Mouse (Mus musculus) kidney, embryonic 16.5 days (tissue): Measurements from ENCODE around the gene Btg4. TPM values are rescaled to one million over a fixed set of nuclear protein-coding genes. Genes with fewer than 3 reads are reported as not detected.

ENCODE experiments used
- ATAC-seq: fragments of 200-750 bp; cut with Nextera tagmentation; 2 replicates; pipeline ENCODE4 v1.8.0; 2017; ENCODE audit warnings: moderate TSS enrichment; ENCODE audit not compliant: low FRiP score, low TSS enrichment
- H3K27ac ChIP-seq: fragments of 300-500 bp; sonication (generic); 2 replicates; pipeline ENCODE4 v1.5.1; 2014; ENCODE audit warnings: low read length
- H3K27me3 ChIP-seq: fragments of 300-500 bp; sonication (generic); 2 replicates; pipeline ENCODE4 v1.6.1; 2014; ENCODE audit warnings: low read length, control low read depth, mixed read lengths; ENCODE audit not compliant: insufficient read depth
- H3K36me3 ChIP-seq: fragments of 300-500 bp; sonication (generic); 2 replicates; pipeline ENCODE4 v1.6.1; 2014; ENCODE audit warnings: low read length, control low read depth, mixed read lengths; ENCODE audit not compliant: insufficient read depth
- H3K4me1 ChIP-seq: fragments of 300-500 bp; sonication (generic); 2 replicates; pipeline ENCODE4 v1.6.1; 2014; ENCODE audit warnings: low read length, control low read depth, mixed read lengths; ENCODE audit not compliant: insufficient read depth
- H3K4me2 ChIP-seq: fragments of 300-500 bp; sonication (generic); replicated peaks from 2 replicates; pipeline ENCODE4 v1.6.1; 2014; ENCODE audit warnings: low read depth, low read length
- H3K4me3 ChIP-seq: fragments of 300-500 bp; sonication (generic); 2 replicates; pipeline ENCODE4 v1.5.1; 2014; ENCODE audit warnings: mild to moderate bottlenecking, low read length
- H3K9ac ChIP-seq: fragments of 300-500 bp; sonication (generic); replicated peaks from 2 replicates; pipeline ENCODE4 v1.6.1; 2014; ENCODE audit warnings: low read length
- H3K9me3 ChIP-seq: fragments of 300-500 bp; sonication (generic); 2 replicates; pipeline ENCODE4 v1.6.1; 2016; ENCODE audit warnings: low read length, control low read depth
- WGBS: fragments of 180-500 bp; shearing (Covaris S2); extraction: QIAGEN DNeasy Blood & Tissue Kit; methylation state at CpG from one replicate; pipeline ENCODE4 v1.1.7; 2014; 5-methylcytosine and 5-hydroxymethylcytosine counted together
- polyA plus RNA-seq: library from polyadenylated mRNA; unstranded; fragments of >200 nt; fragmentation: Nextera tagmentation; extraction: Ambion mirVana; gene quantifications from 2 replicates; pipeline ENCODE4 v1.2.1, GENCODE M21; 2015

Gene Btg4
- not detected in 2 replicates for polyA plus RNA-seq

DNA sequence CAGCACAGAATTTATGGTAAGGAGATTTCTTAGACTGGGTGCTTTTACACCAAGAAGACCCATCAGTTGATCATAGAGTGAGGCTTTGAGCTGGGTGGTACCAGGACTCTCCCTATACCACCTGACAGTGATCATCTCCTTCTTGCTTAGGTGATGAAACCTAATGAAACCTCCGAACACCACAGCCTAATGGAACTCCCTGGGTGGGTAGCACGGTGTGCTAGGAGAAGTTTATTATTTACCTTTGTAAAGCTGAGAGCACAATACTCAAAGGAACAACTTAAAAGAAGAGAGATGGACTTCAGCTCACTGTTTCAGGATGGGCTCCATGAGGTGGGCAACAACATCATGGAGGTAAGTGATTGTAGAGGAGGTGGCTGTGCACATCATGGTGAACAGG, at the start of gene Btg4:
Gene Btg4, plus strand, starts transcription at position 301 of the 400 bp plus-strand sequence.
- 77% methylated on average over 2 of the region's 2 CpGs for WGBS
- Histone ChIP-seq H3K4me2 (no peak within 1 kb of the TSS), H3K4me3 (no peak within 1 kb of the TSS), H3K4me1 (no peaks in the 10 kb centered on the region), H3K27ac (no peak within 1 kb of the TSS), H3K36me3 (no peaks in the 10 kb centered on the region), H3K9me3 (no peaks in the 10 kb centered on the region), H3K9ac (no peak within 1 kb of the TSS), H3K27me3 (no peaks in the 10 kb centered on the region)
- no peak for ATAC-seq

DNA sequence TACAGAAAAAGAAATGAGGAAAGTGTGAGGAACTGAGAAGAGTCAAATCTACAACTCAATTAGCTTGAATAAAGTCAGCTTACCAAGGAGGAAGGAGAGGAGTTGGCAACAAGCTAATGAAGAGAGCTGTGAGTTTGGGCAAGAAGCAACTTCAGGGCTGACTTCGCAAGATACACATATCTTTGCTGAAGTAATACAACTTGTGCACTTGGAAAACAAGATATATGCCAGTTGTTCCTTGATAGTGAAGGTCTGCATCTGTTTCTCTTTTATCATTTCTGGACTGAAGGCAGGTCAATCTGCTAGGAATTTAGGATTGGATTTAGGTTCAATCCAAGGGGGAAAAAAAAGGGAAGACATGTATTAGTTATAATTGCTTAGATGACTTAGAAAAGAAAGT, 47.1 kb upstream of the Btg4 start:
- Histone ChIP-seq H3K9ac (no peak overlapping the region), H3K4me2 (no peak overlapping the region), H3K4me3 (no peak overlapping the region), H3K36me3 (no peaks in the 10 kb centered on the region), H3K27ac (no peak overlapping the region), H3K4me1 (peaks cover 3% of the 10 kb centered on the region; the same call in 1 of the 2 replicates), H3K27me3 (no peaks in the 10 kb centered on the region), H3K9me3 (no peaks in the 10 kb centered on the region)
- no peak for ATAC-seq
- 80% methylated on average over 1 of the region's 1 CpGs for WGBS

DNA sequence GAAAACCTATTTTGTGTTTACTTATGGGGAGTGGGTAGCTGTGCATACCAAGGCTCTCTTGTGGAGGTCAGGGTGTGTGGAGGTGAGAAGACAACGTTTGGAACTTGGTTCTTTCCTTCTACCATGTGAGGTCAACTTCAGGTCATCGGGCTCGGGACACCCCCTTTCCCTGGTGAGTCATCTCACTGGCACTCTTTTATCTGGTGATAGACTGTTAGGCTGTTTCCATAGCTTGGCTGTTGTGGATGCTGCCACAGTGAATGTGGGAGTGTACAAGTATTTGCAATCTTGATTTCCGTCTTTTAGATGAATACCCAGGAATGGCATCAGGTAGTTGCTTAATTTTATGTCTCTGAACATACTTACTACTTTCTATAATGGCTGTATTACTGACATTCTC, 45.0 kb upstream of the Btg4 start:
- H3K4me1 ChIP-seq, result no peaks in the 10 kb centered on the region
- no peak overlapping the region for H3K4me3 ChIP-seq
- no peaks in the 10 kb centered on the region for H3K36me3 ChIP-seq
- WGBS, result 41% methylated on average over 4 of the region's 4 CpGs
- H3K9ac ChIP-seq, result no peak overlapping the region
- H3K27me3 ChIP-seq, result no peaks in the 10 kb centered on the region
- no peak overlapping the region for H3K4me2 ChIP-seq
- no peak for ATAC-seq
- H3K27ac ChIP-seq, result no peak overlapping the region
- H3K9me3 ChIP-seq, result no peaks in the 10 kb centered on the region

DNA sequence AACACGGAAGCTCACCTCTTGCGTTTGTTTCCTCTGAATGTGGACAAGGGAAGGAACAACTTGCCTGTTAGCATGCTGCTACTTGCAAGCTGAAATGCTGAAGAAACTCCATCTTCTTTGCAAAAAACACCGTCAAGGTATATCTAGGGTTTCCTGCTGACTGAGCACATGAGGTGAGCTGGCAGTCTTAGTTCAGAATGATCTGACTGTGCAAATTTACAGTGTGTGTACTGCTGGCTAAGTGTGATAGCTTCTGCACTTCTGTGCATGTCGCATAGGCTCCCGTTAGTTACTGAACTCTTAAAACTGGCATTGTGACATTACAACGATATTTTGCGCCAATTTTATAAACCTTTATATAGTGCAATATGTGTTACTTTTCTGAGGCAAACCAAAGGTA, 41.0 kb upstream of the Btg4 start:
- H3K4me1 ChIP-seq, result no peaks in the 10 kb centered on the region
- H3K4me3 ChIP-seq, result no peak overlapping the region
- ATAC-seq, result no peak
- no peaks in the 10 kb centered on the region for H3K27me3 ChIP-seq
- H3K9ac ChIP-seq, result no peak overlapping the region
- H3K4me2 ChIP-seq, result no peak overlapping the region
- no peak overlapping the region for H3K27ac ChIP-seq
- no peaks in the 10 kb centered on the region for H3K36me3 ChIP-seq
- 80% methylated on average over 7 of the region's 7 CpGs for whole genome bisulfite sequencing
- H3K9me3 ChIP-seq, result no peaks in the 10 kb centered on the region

DNA sequence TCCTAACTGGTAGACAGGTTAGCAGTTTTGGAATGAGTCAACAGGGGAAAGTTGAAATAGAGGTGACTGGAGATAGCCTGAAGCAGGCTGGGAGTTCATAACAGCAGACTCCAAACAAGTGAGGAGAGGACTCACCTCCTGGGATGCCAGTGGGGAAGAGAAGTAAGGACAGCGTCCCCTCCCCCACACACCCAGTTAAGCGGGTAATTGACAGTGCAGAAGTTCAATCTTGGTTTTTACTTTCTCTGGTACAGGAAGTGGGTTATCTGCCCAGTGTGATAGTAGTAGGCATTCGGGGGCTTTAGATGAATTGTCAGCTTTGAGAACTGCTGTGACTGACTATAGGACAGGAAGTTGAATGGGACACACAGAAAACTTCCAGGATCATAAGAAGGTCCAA, 40.4 kb upstream of the Btg4 start:
- no peaks in the 10 kb centered on the region for H3K36me3 ChIP-seq
- H3K27ac ChIP-seq, result no peak overlapping the region
- no peaks in the 10 kb centered on the region for H3K4me1 ChIP-seq
- no peak overlapping the region for H3K4me3 ChIP-seq
- no peak for ATAC-seq
- H3K27me3 ChIP-seq, result no peaks in the 10 kb centered on the region
- H3K4me2 ChIP-seq, result no peak overlapping the region
- H3K9ac ChIP-seq, result no peak overlapping the region
- WGBS, result 63% methylated on average over 3 of the region's 3 CpGs
- no peaks in the 10 kb centered on the region for H3K9me3 ChIP-seq

DNA sequence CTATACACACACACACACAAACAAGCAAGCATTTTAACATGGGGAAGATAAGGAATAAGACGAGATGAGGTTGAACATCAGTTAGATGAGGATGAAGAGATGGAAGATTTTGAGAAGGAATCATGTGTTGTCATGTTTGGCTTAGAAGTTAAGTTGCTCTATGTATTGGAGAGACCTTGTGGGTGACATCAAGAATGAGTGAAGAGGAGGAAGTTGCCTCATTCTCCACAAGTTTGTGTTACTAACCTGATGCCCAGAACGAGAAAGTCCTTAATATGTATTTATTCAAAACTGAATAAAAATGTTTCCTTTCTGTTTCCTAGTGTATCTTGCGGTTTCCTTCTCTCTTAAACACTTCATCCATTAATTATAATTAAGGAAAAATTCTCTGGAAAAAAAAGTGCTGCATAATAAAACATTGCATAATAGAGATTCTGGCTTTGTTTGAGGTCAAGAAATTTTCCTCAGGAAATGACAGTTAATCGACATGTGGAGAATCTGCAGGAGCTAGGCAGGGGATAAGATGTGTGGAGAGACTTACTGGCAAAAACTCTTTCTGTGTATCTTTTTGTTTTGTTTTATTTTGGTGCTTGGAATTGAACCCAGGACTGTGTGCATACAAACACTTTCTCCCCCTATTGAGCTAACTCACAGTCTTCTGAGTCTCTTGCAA, 39.4 kb upstream of the Btg4 start:
- 83% methylated on average over 4 of the region's 4 CpGs for WGBS
- Histone ChIP-seq H3K9me3 (no peaks in the 10 kb centered on the region), H3K27me3 (no peaks in the 10 kb centered on the region), H3K9ac (no peak overlapping the region), H3K4me2 (no peak overlapping the region), H3K36me3 (no peaks in the 10 kb centered on the region), H3K4me1 (no peaks in the 10 kb centered on the region), H3K27ac (no peak overlapping the region), H3K4me3 (no peak overlapping the region)
- ATAC-seq, result no peak

DNA sequence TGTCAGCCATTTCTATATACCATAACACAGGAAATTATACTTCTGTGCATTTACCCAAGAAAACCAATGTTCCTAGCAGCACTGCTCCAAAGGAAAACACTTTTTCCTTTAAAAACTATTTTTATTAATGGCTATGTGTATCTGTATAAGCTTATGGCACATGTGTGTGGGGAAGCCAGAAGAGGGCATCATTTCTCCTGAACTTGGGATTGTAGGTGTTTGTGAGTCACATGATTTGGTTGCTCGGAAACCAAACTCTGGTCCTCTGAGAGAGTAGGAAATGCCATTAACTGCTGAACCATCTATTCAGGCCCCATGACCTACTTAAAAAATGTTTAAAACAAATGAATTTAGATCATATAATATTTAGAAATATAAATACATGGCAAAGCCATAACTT, 33.7 kb upstream of the Btg4 start:
- 91% methylated on average over 1 of the region's 1 CpGs for WGBS
- no peak overlapping the region for H3K4me3 ChIP-seq

DNA sequence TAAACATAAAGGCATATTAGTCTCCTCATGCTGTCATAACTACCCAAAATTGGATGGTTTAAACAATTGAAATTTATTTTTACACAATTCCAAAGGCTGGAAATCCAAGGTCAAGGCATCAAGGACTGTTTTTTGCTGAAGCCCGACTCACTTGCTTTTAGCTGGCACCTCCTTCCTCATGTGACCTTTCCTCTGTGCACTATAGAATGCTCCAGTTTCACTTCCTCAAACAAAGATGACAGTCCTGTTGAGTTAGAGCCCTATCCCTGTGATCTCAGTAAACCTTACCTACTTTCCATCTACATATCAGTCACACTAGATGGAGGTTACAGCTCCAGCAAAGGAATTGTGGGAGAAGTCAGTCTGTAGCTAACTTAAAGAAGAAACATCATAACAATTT, 30.6 kb upstream of the Btg4 start:
- Histone ChIP-seq H3K4me3 (no peak overlapping the region), H3K27me3 (no peaks in the 10 kb centered on the region), H3K9ac (no peak overlapping the region), H3K9me3 (no peaks in the 10 kb centered on the region), H3K27ac (no peak overlapping the region), H3K4me2 (no peak overlapping the region), H3K4me1 (no peaks in the 10 kb centered on the region), H3K36me3 (no peaks in the 10 kb centered on the region)
- WGBS, result 30% methylated on average over 1 of the region's 1 CpGs
- ATAC-seq, result no peak

More for the DNA sequence above, 33.7 kb upstream of the Btg4 start:
- no peaks in the 10 kb centered on the region for H3K27me3 ChIP-seq
- no peaks in the 10 kb centered on the region for H3K9me3 ChIP-seq
- no peak overlapping the region for H3K9ac ChIP-seq
- no peaks in the 10 kb centered on the region for H3K4me1 ChIP-seq
- H3K36me3 ChIP-seq, result no peaks in the 10 kb centered on the region
- no peak for ATAC-seq
- no peak overlapping the region for H3K4me2 ChIP-seq
- H3K27ac ChIP-seq, result no peak overlapping the region

DNA sequence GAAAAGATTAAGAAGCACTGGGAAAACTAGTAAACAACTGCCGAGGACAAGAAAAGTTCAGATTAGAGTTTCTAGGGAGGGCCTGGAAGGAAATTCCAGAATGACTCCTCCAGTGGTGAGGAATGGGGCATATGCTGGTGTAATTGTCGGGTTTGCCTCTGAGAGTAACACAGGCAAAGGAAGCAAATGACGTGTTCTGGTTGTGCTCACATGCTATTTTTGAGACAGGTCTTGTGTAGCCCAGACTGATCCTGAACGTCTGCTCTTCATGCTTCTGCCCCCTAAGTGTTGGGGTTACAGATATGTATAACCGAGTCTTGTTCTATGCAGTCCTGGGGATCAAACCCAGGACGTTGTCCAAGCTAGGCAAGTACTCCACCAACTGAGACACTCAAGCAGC, 29.1 kb upstream of the Btg4 start:
- Histone ChIP-seq H3K4me2 (no peak overlapping the region), H3K4me1 (no peaks in the 10 kb centered on the region), H3K9me3 (no peaks in the 10 kb centered on the region), H3K27me3 (no peaks in the 10 kb centered on the region), H3K36me3 (no peaks in the 10 kb centered on the region), H3K9ac (no peak overlapping the region), H3K4me3 (no peak overlapping the region), H3K27ac (no peak overlapping the region)
- ATAC-seq, result no peak
- 58% methylated on average over 6 of the region's 6 CpGs for WGBS

DNA sequence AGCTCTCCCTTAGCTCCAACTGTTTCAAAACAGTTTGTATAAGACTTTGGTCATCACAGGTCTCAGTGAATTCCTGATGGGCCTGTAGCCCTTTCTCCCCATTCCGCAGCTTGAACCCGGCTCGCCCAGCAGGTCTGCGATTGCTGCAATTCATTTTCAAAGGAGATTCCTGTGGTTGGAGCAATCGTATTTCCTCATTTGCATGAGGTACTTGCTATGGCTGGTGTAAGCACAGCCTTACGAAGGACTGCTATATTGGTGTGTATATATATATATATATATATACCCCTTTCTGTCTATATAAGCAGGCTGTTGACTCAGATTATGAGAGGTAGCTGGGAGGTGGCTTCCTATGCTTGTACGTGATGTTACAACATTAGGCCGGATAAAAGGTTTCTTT, 28.4 kb upstream of the Btg4 start:
- Histone ChIP-seq H3K27me3 (no peaks in the 10 kb centered on the region), H3K9ac (no peak overlapping the region), H3K9me3 (no peaks in the 10 kb centered on the region), H3K27ac (no peak overlapping the region), H3K4me2 (no peak overlapping the region), H3K36me3 (no peaks in the 10 kb centered on the region), H3K4me3 (no peak overlapping the region), H3K4me1 (no peaks in the 10 kb centered on the region)
- ATAC-seq, result no peak
- WGBS, result 69% methylated on average over 8 of the region's 8 CpGs
